In genomic region chr19:32956916-32957558, GRCm38 (mm10) we compare ENCODE assay signal across 7 mouse cellular contexts.
DNase-seq lines count a peak whose midpoint lies in the region; ATAC-seq and TF ChIP-seq lines count a peak whose summit lies in the region.

No protein-coding gene starts in this region.

- TF ChIP-seq CTCF in E14TG2a.4 (conservative IDR thresholded peaks at IDR 0.05; ENCODE audit: low read length), result no peak

- H3K4me1 ChIP-seq in E14TG2a.4 (replicated peaks; ENCODE audit: low read depth, low read length), result peaks cover 89% of the 10 kb centered on the region
- 0 out of 2 replicates have a peak, but pooled peaks cover 2% of the 10 kb centered on the region for H3K4me1 ChIP-seq in heart, embryonic 16.5 days (ENCODE audit: control insufficient read depth, insufficient read depth, low read length)
- peaks cover 41% of the 10 kb centered on the region for H3K4me1 ChIP-seq in liver, embryonic 13.5 days (replicated peaks)
- peaks cover 9% of the 10 kb centered on the region; the same call in 1 of the 2 replicates for H3K4me1 ChIP-seq in neural tube, embryonic 12.5 days

- H3K4me3 ChIP-seq in E14TG2a.4 (replicated peaks; ENCODE audit: low read length), result peak overlapping the region; percentile 73
- H3K4me3 ChIP-seq in heart, embryonic 16.5 days (ENCODE audit: low read length), result peak overlapping the region; percentile 26
- H3K4me3 ChIP-seq in liver, embryonic 13.5 days (replicated peaks), result peak overlapping the region; percentile 39
- no peak overlapping the region for H3K4me3 ChIP-seq in neural tube, embryonic 12.5 days

- no peaks in the 10 kb centered on the region for H3K36me3 ChIP-seq in E14TG2a.4 (ENCODE audit: insufficient read depth, low read length)
- H3K36me3 ChIP-seq in heart, embryonic 16.5 days (ENCODE audit: control insufficient read depth, insufficient read depth), result no peaks in the 10 kb centered on the region
- H3K36me3 ChIP-seq in liver, embryonic 13.5 days, result no peaks in the 10 kb centered on the region
- no peaks in the 10 kb centered on the region for H3K36me3 ChIP-seq in neural tube, embryonic 12.5 days

- H3K27me3 ChIP-seq in E14TG2a.4 (ENCODE audit: insufficient read depth, low read length), result no peaks in the 10 kb centered on the region
- H3K27me3 ChIP-seq in heart, embryonic 16.5 days (ENCODE audit: control insufficient read depth, insufficient read depth, low read length), result no peaks in the 10 kb centered on the region; the same call in 1 of the 2 replicates
- H3K27me3 ChIP-seq in liver, embryonic 13.5 days, result no peaks in the 10 kb centered on the region
- H3K27me3 ChIP-seq in neural tube, embryonic 12.5 days (replicated peaks), result no peaks in the 10 kb centered on the region

- ATAC-seq in heart, embryonic 16.5 days (replicated peaks; ENCODE audit: extremely low read depth, insufficient read depth, low FRiP score), result no peak
- 0 out of 2 replicates have a peak, but pooled peaks have one; percentile 36 for ATAC-seq in liver, embryonic 13.5 days (ENCODE audit: low read depth)
- ATAC-seq in neural tube, embryonic 12.5 days (ENCODE audit: low FRiP score, low read depth), result peak; percentile 48
- no peak for ATAC-seq in monocyte, adult 5-6 weeks (replicated peaks; ENCODE audit: insufficient number of reproducible peaks, low FRiP score, low TSS enrichment, poor library complexity, severe bottlenecking)

- peak; percentile 69 for DNase-seq in NIH3T3 (ENCODE audit: low read depth)
- DNase-seq in liver, embryonic 13.5 days, result no peak
- no peak for DNase-seq in urinary bladder, postnatal 10 days (ENCODE audit: low spot score)

- peak overlapping the region; percentile 44 for H3K9ac ChIP-seq in heart, embryonic 16.5 days (ENCODE audit: low read length)
- peak overlapping the region; percentile 39 for H3K9ac ChIP-seq in liver, embryonic 13.5 days
- no peak overlapping the region for H3K9ac ChIP-seq in neural tube, embryonic 12.5 days

- H3K4me2 ChIP-seq in heart, embryonic 16.5 days (ENCODE audit: low read depth, low read length), result peak overlapping the region; percentile 55
- peak overlapping the region; percentile 61 for H3K4me2 ChIP-seq in liver, embryonic 13.5 days
- peak overlapping the region; percentile 50 for H3K4me2 ChIP-seq in neural tube, embryonic 12.5 days (replicated peaks)

- H3K27ac ChIP-seq in heart, embryonic 16.5 days (ENCODE audit: low read length), result no peak overlapping the region
- no peak overlapping the region for H3K27ac ChIP-seq in liver, embryonic 13.5 days
- H3K27ac ChIP-seq in neural tube, embryonic 12.5 days, result no peak overlapping the region

- WGBS in heart, embryonic 16.5 days, result 2% methylated on average over 13 of the region's 13 CpGs
- WGBS in liver, embryonic 13.5 days (ENCODE audit: insufficient replicate concordance), result 2% methylated on average over 13 of the region's 13 CpGs
- 6% methylated on average over 13 of the region's 13 CpGs for WGBS in neural tube, embryonic 12.5 days

- H3K9me3 ChIP-seq in E14TG2a.4 (ENCODE audit: low read length), result no peaks in the 10 kb centered on the region
- H3K9me3 ChIP-seq in heart, embryonic 16.5 days (replicated peaks; ENCODE audit: control insufficient read depth, low read length), result no peaks in the 10 kb centered on the region
- no peaks in the 10 kb centered on the region for H3K9me3 ChIP-seq in liver, embryonic 13.5 days (replicated peaks)
- no peaks in the 10 kb centered on the region for H3K9me3 ChIP-seq in neural tube, embryonic 12.5 days

Comparison
In these comparisons a context has a peak if more than half of its experiments do, and no peak if none do; other contexts are left out.
1. ATAC-seq: peak in liver, embryonic 13.5 days (single experiment) and neural tube, embryonic 12.5 days (single experiment); none in heart, embryonic 16.5 days (single experiment) and monocyte, adult 5-6 weeks (single experiment).
2. Peak in every context shown above with its lines, with median percentiles within 50 percentile points of each other: H3K4me2 ChIP-seq.